Mouse (Mus musculus) gastrocnemius, postnatal 4 days (tissue): ENCODE measurements around the gene Slc46a1. TPM values are rescaled to one million over a fixed set of nuclear protein-coding genes. Genes with fewer than 3 reads are reported as not detected.
A peak's percentile ranks its signal among the peaks of the same experiment; 100 is the strongest.

ENCODE experiments used
- DNase-seq, 2 experiments: peaks; one replicate each; pipeline ENCODE4 v3.0.0; 2021 to 2022; ENCODE audit warnings: low spot score in 2 of 2, mixed read lengths in 2 of 2
- total RNA-seq, 2 experiments: library from RNA; stranded (reverse); gene quantifications; 2 replicates each; pipeline ENCODE4 v1.2.3; 2021

The Slc46a1 gene
- total RNA-seq, 2 experiments from 2014 or later = 2.7 to 4.9 TPM

- peak in 1 of 2 experiments; percentile 64 for DNase-seq
Measured at GRCm38 (mm10) chr11:78453675-78454074, 11.8 kb upstream of the Slc46a1 start.

GRCm38 (mm10) chr11:78454276-78454675, 11.2 kb upstream of the Slc46a1 start:
- no peak for DNase-seq

- no peak for DNase-seq
Measured at GRCm38 (mm10) chr11:78455308-78455707, 10.2 kb upstream of the Slc46a1 start.

GRCm38 (mm10) chr11:78458740-78459139, 6.8 kb upstream of the Slc46a1 start:
- no peak for DNase-seq

GRCm38 (mm10) chr11:78461894-78462293, 3.6 kb upstream of the Slc46a1 start:
- no peak for DNase-seq

GRCm38 (mm10) chr11:78462669-78463068, 2.8 kb upstream of the Slc46a1 start:
- no peak for DNase-seq

- DNase-seq = no peak
Measured at GRCm38 (mm10) chr11:78463286-78464036, 2.0 kb upstream of the Slc46a1 start.

- no peak for DNase-seq
Measured at GRCm38 (mm10) chr11:78465116-78465515, 381 bp upstream of the Slc46a1 start.

- peak in 1 of 2 experiments; percentile 17 for DNase-seq
Measured at GRCm38 (mm10) chr11:78466242-78466912, 880 bp downstream of the Slc46a1 start.

- no peak for DNase-seq
Measured at GRCm38 (mm10) chr11:78467515-78467914, 2.0 kb downstream of the Slc46a1 start.

GRCm38 (mm10) chr11:78467932-78468331, 2.4 kb downstream of the Slc46a1 start:
- no peak for DNase-seq

- DNase-seq = no peak
Measured at GRCm38 (mm10) chr11:78471326-78472103, 6.0 kb downstream of the Slc46a1 start.

GRCm38 (mm10) chr11:78475289-78475688, 9.8 kb downstream of the Slc46a1 start:
- no peak for DNase-seq

GRCm38 (mm10) chr11:78483639-78484038, 18.1 kb downstream of the Slc46a1 start:
- DNase-seq = no peak

GRCm38 (mm10) chr11:78488168-78488567, 22.7 kb downstream of the Slc46a1 start:
- peak in 1 of 2 experiments; percentile 64 for DNase-seq

- no peak for DNase-seq
Measured at GRCm38 (mm10) chr11:78490781-78491241, 25.3 kb downstream of the Slc46a1 start.

- DNase-seq = peak in 1 of 2 experiments; percentile 35
Measured at GRCm38 (mm10) chr11:78495904-78496303, 30.4 kb downstream of the Slc46a1 start.

- peak in 1 of 2 experiments; percentile 28 for DNase-seq
Measured at GRCm38 (mm10) chr11:78497071-78497541, 31.6 kb downstream of the Slc46a1 start.

GRCm38 (mm10) chr11:78497544-78498522, 32.3 kb downstream of the Slc46a1 start, which contains the start of gene Sarm1:
Sarm1 (minus strand) TSS chr11:78497754.
- DNase-seq = peak; percentile 68 to 88

GRCm38 (mm10) chr11:78499004-78499403, 33.5 kb downstream of the Slc46a1 start, which contains the start of gene Vtn:
Vtn (plus strand) TSS chr11:78499091.
- peak in 1 of 2 experiments; percentile 50 for DNase-seq
